Mouse (Mus musculus) MEL (cell line): ENCODE data around the gene Gpd2. TPM values are rescaled to one million over a fixed set of nuclear protein-coding genes. Genes with fewer than 3 reads are reported as not detected.

Experiments used
- DNase-seq: peaks from one replicate; pipeline ENCODE4 v3.0.0; 2011; ENCODE audit warnings: low read depth, low spot score
- H3K27ac ChIP-seq: 2 replicates; pipeline ENCODE4 v1.5.1; 2012; ENCODE audit warnings: low read depth, mild to moderate bottlenecking, control low read depth, low read length, moderate library complexity; ENCODE audit not compliant: control insufficient read depth
- H3K27me3 ChIP-seq, 2 experiments: fragments of 150-350 bp in 1 of 2; sonication (generic) in 1 of 2; 2 replicates each; pipeline ENCODE4 v1.6.1; 2012; ENCODE audit warnings: low read length in 2 of 2, mild to moderate bottlenecking in 2 of 2, improper control_type of control experiment in 1 of 2, moderate library complexity in 1 of 2; ENCODE audit not compliant: insufficient read depth in 2 of 2, control insufficient read depth in 1 of 2
- H3K36me3 ChIP-seq, 2 experiments: 2 replicates each; pipeline ENCODE4 v1.6.1; 2012 to 2014; ENCODE audit warnings: low read length in 2 of 2, improper control_type of control experiment in 1 of 2, inconsistent platforms in 1 of 2, mild to moderate bottlenecking in 1 of 2; ENCODE audit not compliant: insufficient read depth in 2 of 2, control insufficient read depth in 1 of 2
- H3K4me1 ChIP-seq, 2 experiments: fragments of 150-350 bp in 1 of 2; sonication (generic) in 1 of 2; 2 replicates each; pipeline ENCODE4 v1.6.1; 2012; ENCODE audit warnings: low read length in 2 of 2, improper control_type of control experiment in 1 of 2, mild to moderate bottlenecking in 1 of 2; ENCODE audit not compliant: insufficient read depth in 2 of 2, control insufficient read depth in 1 of 2
- H3K4me3 ChIP-seq, 2 experiments: fragments of 150-350 bp in 1 of 2; sonication (generic) in 1 of 2; 2 replicates each; pipeline ENCODE4 v1.5.1; 2012; ENCODE audit warnings: low read depth in 2 of 2, low read length in 2 of 2, mild to moderate bottlenecking in 2 of 2, moderate library complexity in 2 of 2, control low read depth in 1 of 2, improper control_type of control experiment in 1 of 2; ENCODE audit not compliant: control insufficient read depth in 1 of 2, insufficient read depth in 1 of 2
- H3K79me2 ChIP-seq: 2 replicates; pipeline ENCODE4 v1.6.1; 2012; ENCODE audit warnings: mild to moderate bottlenecking, low read length, moderate library complexity; ENCODE audit not compliant: control insufficient read depth, poor library complexity, insufficient read depth
- H3K9ac ChIP-seq: 2 replicates; pipeline ENCODE4 v1.6.1; 2012; ENCODE audit warnings: low read depth, mild to moderate bottlenecking, control low read depth, low read length, moderate library complexity; ENCODE audit not compliant: control insufficient read depth, poor library complexity, severe bottlenecking
- H3K9me3 ChIP-seq: fragments of 150-350 bp; sonication (generic); replicated peaks from 2 replicates; pipeline ENCODE4 v1.6.1; 2012; ENCODE audit warnings: mild to moderate bottlenecking, low read length, improper control_type of control experiment, moderate library complexity; ENCODE audit not compliant: insufficient read depth
- CHD1 ChIP-seq: IDR thresholded peaks from 2 replicates; pipeline ENCODE4 v1.6.1; 2012; ENCODE audit warnings: low read depth, mild to moderate bottlenecking, inconsistent platforms, low read length, improper control_type of control experiment
- E2F4 ChIP-seq: IDR thresholded peaks from 2 replicates; pipeline ENCODE4 v1.6.1; 2011; ENCODE audit warnings: low read depth, low read length, improper control_type of control experiment, borderline replicate concordance
- EP300 ChIP-seq, 2 experiments: IDR thresholded peaks; 2 replicates each; pipeline ENCODE4 v1.6.1; 2011; ENCODE audit warnings: improper control_type of control experiment in 2 of 2, low read length in 2 of 2, low read depth in 1 of 2, mild to moderate bottlenecking in 1 of 2
- ETS1 ChIP-seq: IDR thresholded peaks from 2 replicates; pipeline ENCODE4 v1.6.1; 2012; ENCODE audit warnings: low read depth, mild to moderate bottlenecking, inconsistent platforms, low read length, improper control_type of control experiment, moderate library complexity
- GABPA ChIP-seq: IDR thresholded peaks from 2 replicates; pipeline ENCODE4 v1.6.1; 2012; ENCODE audit warnings: low read depth, mild to moderate bottlenecking, inconsistent platforms, low read length, improper control_type of control experiment, moderate library complexity
- GATA1 ChIP-seq: IDR thresholded peaks from 2 replicates; pipeline ENCODE4 v1.6.1; 2011; ENCODE audit warnings: low read depth, low read length, improper control_type of control experiment
- HCFC1 ChIP-seq: IDR thresholded peaks from 2 replicates; pipeline ENCODE4 v1.6.1; 2012; ENCODE audit warnings: low read depth, mild to moderate bottlenecking, inconsistent platforms, low read length, improper control_type of control experiment, moderate library complexity
- MYB ChIP-seq: IDR thresholded peaks from 2 replicates; pipeline ENCODE4 v1.6.1; 2011; ENCODE audit warnings: mild to moderate bottlenecking, low read depth, low read length, improper control_type of control experiment
- MYC ChIP-seq: IDR thresholded peaks from 2 replicates; pipeline ENCODE4 v1.6.1; 2011; ENCODE audit warnings: low read depth, mild to moderate bottlenecking, low read length, improper control_type of control experiment, moderate library complexity
- NRF1 ChIP-seq: IDR thresholded peaks from 2 replicates; pipeline ENCODE4 v1.6.1; 2014; ENCODE audit warnings: low read depth, mild to moderate bottlenecking, inconsistent platforms, low read length, improper control_type of control experiment, moderate library complexity; ENCODE audit not compliant: poor library complexity, insufficient read depth, severe bottlenecking
- POLR2A ChIP-seq, 2 experiments: IDR thresholded peaks; 2 replicates each; pipeline ENCODE4 v1.6.1; 2011 to 2012; ENCODE audit warnings: low read length in 2 of 2, mild to moderate bottlenecking in 2 of 2, control low read depth in 1 of 2, improper control_type of control experiment in 1 of 2, low read depth in 1 of 2, moderate library complexity in 1 of 2; ENCODE audit not compliant: control insufficient read depth in 1 of 2, insufficient read depth in 1 of 2, poor library complexity in 1 of 2
- POLR2AphosphoS2 ChIP-seq: IDR thresholded peaks from 2 replicates; pipeline ENCODE4 v1.6.1; 2011; ENCODE audit warnings: low read length, improper control_type of control experiment
- RCOR1 ChIP-seq: IDR thresholded peaks from 2 replicates; pipeline ENCODE4 v1.6.1; 2012; ENCODE audit warnings: low read depth, mild to moderate bottlenecking, inconsistent platforms, low read length, improper control_type of control experiment
- SIN3A ChIP-seq: IDR thresholded peaks from 2 replicates; pipeline ENCODE4 v1.6.1; 2012; ENCODE audit warnings: low read length, improper control_type of control experiment, inconsistent platforms
- TCF12 ChIP-seq: IDR thresholded peaks from 2 replicates; pipeline ENCODE4 v1.6.1; 2014; ENCODE audit warnings: low read depth, mild to moderate bottlenecking, inconsistent platforms, low read length, improper control_type of control experiment, moderate library complexity
- polyA plus RNA-seq, 2 experiments: library from polyadenylated mRNA; stranded (reverse) in 1 of 2; unstranded in 1 of 2; fragments of >175 nt in 1 of 2; fragments of >200 nt in 1 of 2; gene quantifications; 2 replicates each; pipeline versions ENCODE4 v1.2.1 to v1.2.4; 2012; ENCODE audit warnings: low replicate concordance in 2 of 2, low read depth in 1 of 2; ENCODE audit not compliant: insufficient read length in 2 of 2, insufficient read depth in 1 of 2, missing spikeins in 1 of 2
- total RNA-seq: library from RNA; depleted of rRNA; stranded (reverse); fragments of 300-350 nt; gene quantifications from 2 replicates; pipeline ENCODE4 v1.2.3, GENCODE M21; 2012

The Gpd2 gene
- total and polyA plus RNA-seq, 3 experiments = 16.9 to 72.8 (median 24.6) TPM

DNA sequence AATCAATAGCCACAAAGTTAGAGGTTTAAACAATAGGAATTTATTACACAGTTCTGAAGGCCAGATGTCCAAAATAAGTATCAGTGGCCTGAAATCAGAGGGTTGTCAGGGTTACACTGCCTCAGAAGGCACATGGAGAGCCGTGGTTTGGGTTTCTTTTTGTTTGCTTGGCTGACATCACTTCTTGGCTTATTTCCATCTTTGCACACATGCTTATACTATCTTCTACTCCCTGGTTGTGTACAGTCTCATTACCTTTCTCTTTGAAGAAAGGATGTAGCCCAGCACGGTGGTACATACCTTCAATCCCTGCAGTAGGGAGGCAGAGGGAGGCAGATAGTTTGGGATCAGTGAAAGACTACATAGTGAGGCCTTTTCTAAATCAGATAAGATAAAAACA lies 12.2 kb upstream of the Gpd2 start:
- H3K4me3 ChIP-seq = no peak overlapping the region
- no peak overlapping the region for H3K27ac ChIP-seq
- no peak overlapping the region for H3K9ac ChIP-seq

DNA sequence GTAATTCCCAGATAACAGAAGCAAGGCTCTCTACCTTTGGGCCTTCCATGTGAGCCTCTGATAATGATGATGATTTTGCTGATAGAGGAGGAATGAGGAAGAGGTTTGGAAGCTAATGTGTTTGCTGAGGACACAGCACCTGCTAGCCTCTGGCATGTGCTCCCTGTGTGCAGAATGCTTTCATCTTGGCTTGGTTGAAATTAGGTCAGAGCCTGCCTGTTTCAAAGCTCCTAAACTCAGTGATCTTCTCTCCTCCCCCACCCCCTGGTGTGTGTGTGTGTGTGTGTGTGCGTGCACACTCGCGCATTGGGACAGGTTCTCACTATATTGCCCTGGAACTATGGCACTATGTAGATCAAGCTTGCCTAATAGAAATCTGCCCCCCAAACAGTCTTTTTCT lies 10.0 kb upstream of the Gpd2 start:
- Histone ChIP-seq H3K9ac (no peak overlapping the region), H3K4me1 (peaks cover 4 to 25% of the 10 kb centered on the region in 2 experiments; a peak in 3 of 4 replicates), H3K27ac (no peak overlapping the region), H3K79me2 (no peaks in the 10 kb centered on the region), H3K27me3 (no peaks in the 10 kb centered on the region)
- DNase-seq = no peak
- TF ChIP-seq POLR2A (IDR thresholded peaks at IDR 0.05; ENCODE audit: control insufficient read depth in 1 of 2, insufficient read depth in 1 of 2, low read depth in 1 of 2, low read length in 2 of 2, poor library complexity in 1 of 2) (no peak), MYC (peak; percentile 27; the same call in 1 of the 2 replicates), GATA1 (peak; percentile 68), EP300 (IDR thresholded peaks at IDR 0.05; ENCODE audit: low read depth in 1 of 2, low read length in 2 of 2) (peak in 1 of 2 experiments; percentile 18; a peak in 1 of 4 replicates), SIN3A (no peak), RCOR1 (no peak), ETS1 (0 out of 2 replicates have a peak, but pooled peaks have one; percentile 34), TCF12 (0 out of 2 replicates have a peak, but pooled peaks have one; percentile 18)
- TF ChIP-seq, all 39 proteins: peak for 5
- no peak overlapping the region for H3K4me3 ChIP-seq
- H3K9me3 ChIP-seq = no peaks in the 10 kb centered on the region
- peaks cover 0 to 18% of the 10 kb centered on the region in 2 experiments; a peak in 2 of 4 replicates for H3K36me3 ChIP-seq

More for the DNA sequence above, 12.2 kb upstream of the Gpd2 start:
- no peak for DNase-seq
- peaks cover 4 to 25% of the 10 kb centered on the region in 2 experiments; a peak in 3 of 4 replicates for H3K4me1 ChIP-seq
- no peaks in the 10 kb centered on the region for H3K27me3 ChIP-seq
- H3K9me3 ChIP-seq = no peaks in the 10 kb centered on the region
- no peaks in the 10 kb centered on the region for H3K79me2 ChIP-seq
- H3K36me3 ChIP-seq = peaks cover 0 to 18% of the 10 kb centered on the region in 2 experiments; a peak in 2 of 4 replicates
- TF ChIP-seq ETS1 (peak; percentile 21; the same call in 1 of the 2 replicates), CHD1 (no peak), GABPA (no peak), E2F4 (no peak), POLR2AphosphoS2 (no peak), POLR2A (IDR thresholded peaks at IDR 0.05; ENCODE audit: control insufficient read depth in 1 of 2, insufficient read depth in 1 of 2, low read depth in 1 of 2, low read length in 2 of 2, poor library complexity in 1 of 2) (no peak), MYB (no peak), HCFC1 (no peak), NRF1 (no peak)
